Comparison of ENCODE assay signal across 8 mouse cellular contexts in genomic region chr10:70245559-70245945, GRCm38 (mm10). TPM values are rescaled to one million over a fixed set of nuclear protein-coding genes. Genes with fewer than 3 reads are reported as not detected.
DNase-seq lines count a peak whose midpoint lies in the region; ATAC-seq lines count a peak whose summit lies in the region.

No protein-coding gene starts in this region.

- H3K36me3 ChIP-seq in megakaryocyte, embryonic 14.5 days (replicated peaks; ENCODE audit: low read length): no peaks in the 10 kb centered on the region
- no peaks in the 10 kb centered on the region for H3K36me3 ChIP-seq in heart, embryonic 15.5 days
- H3K36me3 ChIP-seq in liver, embryonic 15.5 days (replicated peaks): no peaks in the 10 kb centered on the region

- H3K4me1 ChIP-seq in megakaryocyte, embryonic 14.5 days: peaks cover 16% of the 10 kb centered on the region
- peaks cover 16% of the 10 kb centered on the region for H3K4me1 ChIP-seq in heart, embryonic 15.5 days (replicated peaks)
- H3K4me1 ChIP-seq in liver, embryonic 15.5 days (replicated peaks): no peaks in the 10 kb centered on the region

- peak overlapping the region; percentile 90 for H3K4me3 ChIP-seq in megakaryocyte, embryonic 14.5 days (replicated peaks)
- H3K4me3 ChIP-seq in heart, embryonic 15.5 days: peak overlapping the region; percentile 65
- H3K4me3 ChIP-seq in liver, embryonic 15.5 days (replicated peaks): peak overlapping the region; percentile 53

- peak; percentile 29 for DNase-seq in adrenal gland, postnatal 10 days
- no peak for DNase-seq in adrenal gland, postnatal 4 days (ENCODE audit: low spot score in 2 of 2)
- DNase-seq in right cerebral cortex, postnatal 10 days (ENCODE audit: low spot score in 2 of 2): no peak
- DNase-seq in frontal cortex, postnatal 25 days (ENCODE audit: low spot score in 2 of 2): no peak

- peak overlapping the region; percentile 62 for H3K9ac ChIP-seq in heart, embryonic 15.5 days
- no peak overlapping the region for H3K9ac ChIP-seq in liver, embryonic 15.5 days

- WGBS in heart, embryonic 15.5 days: 2% methylated on average over 16 of the region's 16 CpGs
- 2% methylated on average over 16 of the region's 16 CpGs for WGBS in liver, embryonic 15.5 days (ENCODE audit: insufficient replicate concordance)

- peaks cover 52% of the 10 kb centered on the region for H3K27me3 ChIP-seq in megakaryocyte, embryonic 14.5 days (replicated peaks)
- peaks cover 18% of the 10 kb centered on the region for H3K27me3 ChIP-seq in heart, embryonic 15.5 days
- H3K27me3 ChIP-seq in liver, embryonic 15.5 days: peaks cover 41% of the 10 kb centered on the region

- peaks cover 27% of the 10 kb centered on the region for H3K9me3 ChIP-seq in megakaryocyte, embryonic 14.5 days
- H3K9me3 ChIP-seq in heart, embryonic 15.5 days (replicated peaks): no peaks in the 10 kb centered on the region
- H3K9me3 ChIP-seq in liver, embryonic 15.5 days (replicated peaks): no peaks in the 10 kb centered on the region

- no peak overlapping the region for H3K27ac ChIP-seq in heart, embryonic 15.5 days
- H3K27ac ChIP-seq in liver, embryonic 15.5 days (replicated peaks): no peak overlapping the region

- peak overlapping the region; percentile 95 for H3K4me2 ChIP-seq in heart, embryonic 15.5 days
- H3K4me2 ChIP-seq in liver, embryonic 15.5 days: peak overlapping the region; percentile 64

- no peak for ATAC-seq in megakaryocyte, adult 5-6 weeks (ENCODE audit: poor library complexity, severe bottlenecking)
- ATAC-seq in heart, embryonic 15.5 days (replicated peaks; ENCODE audit: insufficient number of reproducible peaks, insufficient read depth, low FRiP score, low read depth): no peak
- no peak for ATAC-seq in liver, embryonic 15.5 days (ENCODE audit: insufficient read depth)

RNA-seq across cellular contexts. Expression of gene Slc16a9, which starts 0.7 kb away (rescaled TPM):
- total RNA-seq in adrenal gland, postnatal 10 days (2021): 1 to 10 TPM; 2.0 to 2.8 TPM
- total RNA-seq in adrenal gland, postnatal 4 days (2021): 1 to 10 TPM; 4.5 to 4.9 TPM
- not detected in 2 replicates for polyA plus RNA-seq in megakaryocyte, embryonic 14.5 days (2012; ENCODE audit: insufficient read depth, low replicate concordance)
- total RNA-seq in megakaryocyte, adult 5-6 weeks (2015): 0.11 TPM in 1 of 2 replicates, not detected in the other
- 0.12 and 0.26 TPM in 2 replicates for total RNA-seq in megakaryocyte, adult 5-6 weeks (2017)
- polyA plus RNA-seq in heart, embryonic 15.5 days (2015; fragmentation: Nextera tagmentation; extraction: Ambion mirVana): 0.96 and 1.9 TPM in 2 replicates
- polyA plus RNA-seq in liver, embryonic 15.5 days (2015; fragmentation: Nextera tagmentation; extraction: Ambion mirVana): 0.58 and 0.62 TPM in 2 replicates

RNA-seq across cellular contexts. Expression of gene Mrln, which starts 41.1 kb away (rescaled TPM):
- total RNA-seq in adrenal gland, postnatal 10 days (2021): 1 to 10 TPM; 2.8 to 9.8 TPM
- total RNA-seq in adrenal gland, postnatal 4 days (2021): 1 to 10 TPM; 3.8 to 5.3 TPM
- not detected in 2 replicates for polyA plus RNA-seq in megakaryocyte, embryonic 14.5 days (2012; ENCODE audit: insufficient read depth, low replicate concordance)
- not detected in 2 replicates for total RNA-seq in megakaryocyte, adult 5-6 weeks (2015)
- total RNA-seq in megakaryocyte, adult 5-6 weeks (2017): not detected in 2 replicates
- polyA plus RNA-seq in heart, embryonic 15.5 days (2015; fragmentation: Nextera tagmentation; extraction: Ambion mirVana): 0.76 and 0.98 TPM in 2 replicates
- 1.2 TPM in 1 of 2 replicates, not detected in the other for polyA plus RNA-seq in liver, embryonic 15.5 days (2015; fragmentation: Nextera tagmentation; extraction: Ambion mirVana)
